Mouse (Mus musculus): Measurements from ENCODE around the gene Clec12b. TPM values are rescaled to one million over a fixed set of nuclear protein-coding genes. Genes with fewer than 3 reads are reported as not detected.

Gene Clec12b
- total and polyA plus RNA-seq, 2 experiments from 2014 or later: 0.16 TPM; not detected in 1

GRCm38 (mm10) chr6:129396997-129397396 is 11.3 kb upstream of the Clec12b start, which contains the start of gene Clec1b:
Gene Clec1b (plus strand): TSS chr6:129397297.
- Histone ChIP-seq H3K4me2 (ENCODE audit: low read depth) (no peak within 1 kb of the TSS), H3K4me1 (ENCODE audit: insufficient read depth) (no peaks in the 10 kb centered on the region), H3K27ac (ENCODE audit: low read depth, low read length) (no peak within 1 kb of the TSS), H3K36me3 (ENCODE audit: insufficient read depth) (no peaks in the 10 kb centered on the region), H3K27me3 (ENCODE audit: insufficient read depth, low read length) (no peaks in the 10 kb centered on the region), H3K4me3 (ENCODE audit: low read depth, low read length) (no peak within 1 kb of the TSS), H3K9me3 (ENCODE audit: low read length) (no peaks in the 10 kb centered on the region), H3K9ac (no peak within 1 kb of the TSS)
- ATAC-seq: no peak
- 92% methylated on average over 8 of the region's 8 CpGs for WGBS
- no peak for DNase-seq
- no peak for TF ChIP-seq CTCF (IDR thresholded peaks at IDR 0.05; ENCODE audit: low read depth)

- Histone ChIP-seq H3K36me3 (ENCODE audit: insufficient read depth) (no peaks in the 10 kb centered on the region), H3K9ac (no peak overlapping the region), H3K27me3 (ENCODE audit: insufficient read depth, low read length) (no peaks in the 10 kb centered on the region), H3K9me3 (ENCODE audit: low read length) (no peaks in the 10 kb centered on the region), H3K4me3 (ENCODE audit: low read depth, low read length) (no peak overlapping the region), H3K27ac (ENCODE audit: low read depth, low read length) (no peak overlapping the region), H3K4me1 (ENCODE audit: insufficient read depth) (no peaks in the 10 kb centered on the region), H3K4me2 (ENCODE audit: low read depth) (no peak overlapping the region)
- TF ChIP-seq CTCF (IDR thresholded peaks at IDR 0.05; ENCODE audit: low read depth): no peak
- 78% methylated on average over 6 of the region's 6 CpGs for whole genome bisulfite sequencing
- ATAC-seq (peak; percentile 36; the same call in 1 of the 2 replicates), DNase-seq (no peak)
These were observed 8.1 kb upstream of the Clec12b start for GRCm38 (mm10) chr6:129393732-129394131.

- Histone ChIP-seq H3K4me1 (ENCODE audit: insufficient read depth) (no peaks in the 10 kb centered on the region), H3K36me3 (ENCODE audit: insufficient read depth) (no peaks in the 10 kb centered on the region), H3K9me3 (ENCODE audit: low read length) (no peaks in the 10 kb centered on the region), H3K27ac (ENCODE audit: low read depth, low read length) (no peak overlapping the region), H3K4me2 (ENCODE audit: low read depth) (no peak overlapping the region), H3K4me3 (ENCODE audit: low read depth, low read length) (no peak overlapping the region), H3K9ac (no peak overlapping the region), H3K27me3 (ENCODE audit: insufficient read depth, low read length) (no peaks in the 10 kb centered on the region)
- ATAC-seq (peak; percentile 64; the same call in 1 of the 2 replicates), DNase-seq (peak; percentile 52)
- peak; percentile 74 for TF ChIP-seq CTCF (IDR thresholded peaks at IDR 0.05; ENCODE audit: low read depth)
- 29% methylated on average over 2 of the region's 2 CpGs for WGBS
These were observed 7.5 kb upstream of the Clec12b start for GRCm38 (mm10) chr6:129393087-129393720.

- Histone ChIP-seq H3K4me3 (ENCODE audit: low read depth, low read length) (no peak overlapping the region), H3K9ac (no peak overlapping the region), H3K4me1 (ENCODE audit: insufficient read depth) (no peaks in the 10 kb centered on the region), H3K4me2 (ENCODE audit: low read depth) (no peak overlapping the region), H3K36me3 (ENCODE audit: insufficient read depth) (no peaks in the 10 kb centered on the region), H3K9me3 (ENCODE audit: low read length) (no peaks in the 10 kb centered on the region), H3K27me3 (ENCODE audit: insufficient read depth, low read length) (no peaks in the 10 kb centered on the region), H3K27ac (ENCODE audit: low read depth, low read length) (no peak overlapping the region)
- 62% methylated on average over 4 of the region's 4 CpGs for WGBS
- ATAC-seq (no peak), DNase-seq (no peak)
- no peak for TF ChIP-seq CTCF (IDR thresholded peaks at IDR 0.05; ENCODE audit: low read depth)
These were observed 674 bp downstream of the Clec12b start for GRCm38 (mm10) chr6:129385000-129385399.

GRCm38 (mm10) chr6:129383466-129383865 is 2.2 kb downstream of the Clec12b start:
- Histone ChIP-seq H3K27me3 (ENCODE audit: insufficient read depth, low read length) (no peaks in the 10 kb centered on the region), H3K36me3 (ENCODE audit: insufficient read depth) (no peaks in the 10 kb centered on the region), H3K4me1 (ENCODE audit: insufficient read depth) (no peaks in the 10 kb centered on the region), H3K4me3 (ENCODE audit: low read depth, low read length) (no peak overlapping the region), H3K9ac (no peak overlapping the region), H3K4me2 (ENCODE audit: low read depth) (no peak overlapping the region), H3K27ac (ENCODE audit: low read depth, low read length) (no peak overlapping the region), H3K9me3 (ENCODE audit: low read length) (no peaks in the 10 kb centered on the region)
- WGBS: 86% methylated on average over 3 of the region's 3 CpGs
- DNase-seq (no peak), ATAC-seq (no peak)
- TF ChIP-seq CTCF (IDR thresholded peaks at IDR 0.05; ENCODE audit: low read depth): no peak

DNA sequence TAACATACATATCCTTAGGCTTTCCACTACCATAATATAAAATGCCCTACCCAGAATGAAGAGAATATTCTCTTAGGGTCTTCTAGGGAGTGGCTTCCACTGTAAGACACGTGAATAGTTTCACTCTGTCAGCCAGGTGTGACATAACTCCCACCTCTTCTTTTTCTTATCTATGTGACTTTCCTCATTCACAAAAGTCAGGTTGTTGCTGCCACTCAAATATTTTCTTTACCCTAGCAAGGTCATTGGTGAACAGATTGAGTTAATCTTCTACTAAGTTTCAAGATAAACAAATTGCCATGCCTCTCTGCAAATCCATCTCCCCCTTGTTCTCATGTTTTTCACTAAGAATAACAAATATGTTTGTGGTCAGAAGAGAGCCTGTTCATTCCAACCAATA is 3.9 kb downstream of the Clec12b start:
- Histone ChIP-seq H3K4me3 (ENCODE audit: low read depth, low read length) (no peak overlapping the region), H3K27ac (ENCODE audit: low read depth, low read length) (no peak overlapping the region), H3K4me1 (ENCODE audit: insufficient read depth) (no peaks in the 10 kb centered on the region), H3K4me2 (ENCODE audit: low read depth) (no peak overlapping the region), H3K27me3 (ENCODE audit: insufficient read depth, low read length) (no peaks in the 10 kb centered on the region), H3K36me3 (ENCODE audit: insufficient read depth) (no peaks in the 10 kb centered on the region), H3K9me3 (ENCODE audit: low read length) (no peaks in the 10 kb centered on the region), H3K9ac (no peak overlapping the region)
- DNase-seq (no peak), ATAC-seq (no peak)
- WGBS: 81% methylated on average over 1 of the region's 1 CpGs
- TF ChIP-seq CTCF (IDR thresholded peaks at IDR 0.05; ENCODE audit: low read depth): no peak

DNA sequence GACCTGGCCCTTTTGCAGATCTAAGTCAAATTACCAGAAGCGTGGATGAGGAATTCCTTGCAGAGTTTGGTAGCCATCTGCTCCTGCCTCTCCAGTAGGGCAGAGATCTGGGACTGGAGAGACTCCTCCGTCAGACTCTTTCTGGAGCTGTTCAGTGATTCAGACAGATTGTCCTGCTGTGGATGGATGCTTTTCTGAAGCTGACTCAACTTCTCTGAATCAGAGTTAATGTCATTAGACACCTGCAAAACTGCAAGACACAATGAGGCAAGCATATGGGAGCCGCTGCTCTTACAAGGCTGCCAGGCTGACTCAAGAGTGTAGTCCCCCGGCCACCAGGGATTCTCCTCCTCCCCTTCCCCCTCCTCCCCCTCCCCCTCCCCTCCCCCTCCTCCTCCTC is 5.2 kb downstream of the Clec12b start:
- TF ChIP-seq CTCF (IDR thresholded peaks at IDR 0.05; ENCODE audit: low read depth): no peak
- 58% methylated on average over 4 of the region's 4 CpGs for WGBS
- DNase-seq: no peak
- H3K4me1 ChIP-seq (ENCODE audit: insufficient read depth): no peaks in the 10 kb centered on the region
- H3K27me3 ChIP-seq (ENCODE audit: insufficient read depth, low read length): no peaks in the 10 kb centered on the region
- no peak for ATAC-seq
- H3K4me2 ChIP-seq (ENCODE audit: low read depth): no peak overlapping the region
- no peak overlapping the region for H3K9ac ChIP-seq
- H3K36me3 ChIP-seq (ENCODE audit: insufficient read depth): no peaks in the 10 kb centered on the region
- no peak overlapping the region for H3K4me3 ChIP-seq (ENCODE audit: low read depth, low read length)
- H3K27ac ChIP-seq (ENCODE audit: low read depth, low read length): no peak overlapping the region
- no peaks in the 10 kb centered on the region for H3K9me3 ChIP-seq (ENCODE audit: low read length)

Data from forebrain, postnatal 0 days (tissue).